In the genomic region with DNA sequence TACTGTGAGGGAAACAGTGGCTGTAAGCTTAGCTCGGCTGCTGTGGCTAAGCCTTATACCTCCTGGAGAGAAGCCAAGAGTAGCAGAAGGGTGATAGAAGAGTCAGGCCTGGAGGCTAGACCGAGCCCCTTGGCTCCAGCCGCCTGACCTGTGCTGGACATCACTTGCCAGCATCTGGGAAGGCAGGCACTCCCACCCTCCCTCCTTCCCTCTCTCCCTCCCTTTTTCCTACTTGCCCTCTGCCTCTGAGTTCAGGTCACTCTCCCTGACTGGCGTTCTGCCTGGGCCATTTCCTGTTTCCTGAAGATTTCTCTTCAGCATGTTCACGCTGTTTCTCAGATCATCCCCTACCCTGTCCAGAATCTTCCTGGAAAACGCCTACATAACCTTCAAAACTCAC, we compare ENCODE assay signal across 10 mouse cellular contexts. TPM values are rescaled to one million over a fixed set of nuclear protein-coding genes. Genes with fewer than 3 reads are reported as not detected.
DNase-seq lines count a peak whose midpoint lies in the region; ATAC-seq and TF ChIP-seq lines count a peak whose summit lies in the region.
"Had no signal": no experiment of that assay in that cellular context is flagged by ENCODE, and none has a peak within 500 bp of the region (broad histone marks: within the 10 kb centered on the region; RNA-seq: fewer than 3 reads in every experiment).

No protein-coding gene starts in this region.

- H3K4me1 ChIP-seq in liver, embryonic 11.5 days (replicated peaks; ENCODE audit: control insufficient read depth, insufficient read depth, low read length) = peaks cover 25% of the 10 kb centered on the region

- H3K27me3 ChIP-seq in liver, embryonic 11.5 days (replicated peaks; ENCODE audit: control insufficient read depth, insufficient read depth, low read length) = no peaks in the 10 kb centered on the region; the same call in 1 of the 2 replicates

- no peak for ATAC-seq in liver, embryonic 11.5 days (replicated peaks; ENCODE audit: low FRiP score)
- no peak for ATAC-seq in CD4-positive, CD25-positive, alpha-beta regulatory T cell, adult 4 months

- intact Hi-C loops in left cerebral cortex, adult 2 months (cut with DNase I) = no loop called here
- intact Hi-C loops in left cerebral cortex, postnatal 14 days (cut with DNase I) = no loop called here

- H3K27ac ChIP-seq in left cerebral cortex, adult 2 months = peak overlapping the region; percentile 86
- H3K27ac ChIP-seq in liver, embryonic 11.5 days (ENCODE audit: low read depth, low read length) = no peak overlapping the region
- H3K27ac ChIP-seq: hindbrain, embryonic 13.5 days had no signal

- 24% methylated on average over 6 of the region's 6 CpGs for WGBS in liver, embryonic 11.5 days

- no peaks in the 10 kb centered on the region for H3K9me3 ChIP-seq in liver, embryonic 11.5 days (ENCODE audit: control insufficient read depth, low read length)
- H3K9me3 ChIP-seq: hindbrain, embryonic 13.5 days had no signal

- no peaks in the 10 kb centered on the region for H3K36me3 ChIP-seq in liver, embryonic 11.5 days (ENCODE audit: control insufficient read depth, insufficient read depth, low read length)
- H3K36me3 ChIP-seq: hindbrain, embryonic 13.5 days had no signal

- H3K9ac ChIP-seq in liver, embryonic 11.5 days (ENCODE audit: low read depth, low read length) = no peak overlapping the region
- H3K9ac ChIP-seq: hindbrain, embryonic 13.5 days had no signal

- no peak overlapping the region for H3K4me2 ChIP-seq in liver, embryonic 11.5 days
- H3K4me2 ChIP-seq: hindbrain, embryonic 13.5 days had no signal

- H3K4me3 ChIP-seq in left cerebral cortex, adult 2 months = no peak overlapping the region
- no peak overlapping the region for H3K4me3 ChIP-seq in liver, embryonic 11.5 days (ENCODE audit: low read depth, low read length)
- H3K4me3 ChIP-seq: hindbrain, embryonic 13.5 days had no signal

- no peak for DNase-seq in left cerebral cortex, adult 2 months (ENCODE audit: extremely low spot score in 1 of 2, low spot score in 2 of 2)
- DNase-seq in left cerebral cortex, postnatal 14 days (ENCODE audit: low spot score in 2 of 2) = no peak
- DNase-seq in gastrocnemius, postnatal 10 days = peak; percentile 45
- peak; percentile 52 for DNase-seq in kidney, adult 11 months
- peak; percentile 55 for DNase-seq in lung, postnatal 14 days
- no peak for DNase-seq in liver, embryonic 11.5 days (ENCODE audit: low spot score)
- no peak for DNase-seq in cerebellum, adult 11 months
- DNase-seq: cerebellum, postnatal 25 days had no signal

- TF ChIP-seq CTCF in left cerebral cortex, adult 2 months (IDR thresholded peaks at IDR 0.05) = no peak

RNA-seq across cellular contexts. Expression of a gene that starts 33.5 kb away (rescaled TPM):
- total RNA-seq in left cerebral cortex, adult 2 months (2021) = 10 to 100 TPM; 60.0 to 69.0 TPM
- 10 to 100 TPM; 36.9 to 38.3 TPM for total RNA-seq in left cerebral cortex, postnatal 14 days (2021)
- 10 to 100 TPM; 44.9 to 45.0 TPM for total RNA-seq in gastrocnemius, postnatal 10 days (2021)
- polyA plus RNA-seq in liver, embryonic 11.5 days (2014; fragmentation: Nextera tagmentation; extraction: Ambion mirVana) = 7.2 and 7.3 TPM in 2 replicates
- polyA plus RNA-seq in CD4-positive, CD25-positive, alpha-beta regulatory T cell, adult 4 months (2017; shearing (Covaris generic)) = 10 to 100 TPM; 15.6 to 36.9 TPM

Comparison
In these comparisons a context has a peak if more than half of its experiments do, and no peak if none do; other contexts are left out.
1. DNase-seq: peak in gastrocnemius, postnatal 10 days (single experiment), kidney, adult 11 months (single experiment) and lung, postnatal 14 days (single experiment); none in left cerebral cortex, adult 2 months (0 of 2), left cerebral cortex, postnatal 14 days (0 of 2), liver, embryonic 11.5 days (single experiment) and cerebellum, adult 11 months (single experiment).